Mouse (Mus musculus): Measurements from ENCODE around the gene Faf2. TPM values are rescaled to one million over a fixed set of nuclear protein-coding genes. Genes with fewer than 3 reads are reported as not detected.

Gene Faf2
- polyA plus RNA-seq (2014; fragmentation: Illumina TruSeq; extraction: RNeasy Lipid Tissue Mini Kit (QIAGEN cat#74804); ENCODE audit: low read depth, low replicate concordance), result 32.6 TPM

DNA sequence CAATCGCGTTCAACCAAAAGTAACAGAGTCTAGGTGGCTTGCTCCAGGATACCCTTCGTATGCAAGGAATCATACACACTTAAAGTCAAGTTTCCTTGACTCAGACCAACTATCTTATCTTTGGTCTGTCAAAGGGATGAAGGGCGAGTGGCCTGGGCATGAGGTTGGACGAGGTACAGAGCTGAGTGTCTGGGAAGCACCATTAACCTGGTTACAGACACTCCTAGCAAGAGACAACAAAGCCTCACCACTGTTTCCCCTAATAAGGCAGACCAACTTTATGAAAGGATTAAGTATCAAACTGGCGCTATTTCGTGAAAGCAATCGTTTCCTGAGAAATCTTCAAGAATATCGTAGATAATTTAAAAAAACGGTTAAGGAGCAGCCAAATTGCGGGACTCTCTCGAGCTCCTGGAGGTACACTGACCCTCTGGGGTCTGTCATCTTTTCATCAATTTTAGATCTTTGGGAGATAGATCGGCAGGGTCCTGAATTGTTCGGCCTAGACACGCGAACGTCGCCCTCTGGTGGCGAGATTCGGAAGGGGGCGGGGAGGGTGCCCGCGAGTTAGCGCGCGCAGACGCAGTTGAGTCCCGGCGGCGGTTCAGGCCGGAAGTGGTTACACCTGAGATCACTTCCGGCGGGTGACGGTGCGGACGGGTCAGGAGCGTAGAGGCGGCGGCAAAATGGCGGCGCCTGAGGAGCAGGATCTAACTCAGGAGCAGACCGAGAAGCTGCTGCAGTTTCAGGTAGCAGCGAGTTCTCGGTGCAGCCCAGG, at the start of gene Faf2:
Faf2 (plus strand) TSS at position 630 of the 778 bp plus-strand sequence.

DNA sequence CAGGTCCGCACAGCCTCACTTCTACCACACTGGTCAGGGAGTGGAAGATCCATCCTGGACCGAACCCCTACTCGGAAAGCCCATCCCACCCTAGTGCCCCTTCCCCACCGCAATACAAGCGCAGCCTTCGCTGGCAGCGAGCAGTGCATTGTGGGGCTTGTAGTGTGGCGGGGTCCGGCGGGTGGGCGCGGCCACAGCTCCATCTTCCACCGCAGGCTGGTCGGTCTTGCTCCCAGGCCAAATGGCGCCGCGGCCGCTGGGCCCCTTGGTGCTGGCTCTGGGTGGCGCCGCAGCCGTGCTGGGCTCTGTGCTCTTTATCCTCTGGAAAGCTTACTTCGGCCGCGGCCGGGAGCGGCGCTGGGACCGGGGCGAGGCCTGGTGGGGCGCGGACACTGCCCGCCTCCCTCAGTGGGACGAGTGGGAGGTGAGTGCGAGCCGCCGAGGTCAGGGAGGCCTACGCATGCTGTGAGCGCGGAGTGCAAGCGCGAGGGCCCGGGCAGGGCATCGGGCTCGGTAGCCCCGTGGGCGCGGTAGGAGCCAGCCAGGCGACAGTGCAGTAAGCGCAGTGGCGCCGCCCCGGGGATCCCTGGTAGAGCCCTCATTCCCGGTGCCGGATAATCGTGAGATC, 46.6 kb upstream of the Faf2 start, which contains the start of gene Arl10:
Arl10 (plus strand) TSS at position 162 of the 628 bp plus-strand sequence.

GRCm38 (mm10) chr13:54589996-54590951, 31.3 kb upstream of the Faf2 start, which contains the start of the genes Nop16 and Higd2a:
Nop16 (minus strand) TSS chr13:54590090.
Higd2a (plus strand) TSS chr13:54590207.

GRCm38 (mm10) chr13:54610972-54611754, 10.4 kb upstream of the Faf2 start, which contains the start of gene Cltb:
Cltb (minus strand) TSS chr13:54611344.

GRCm38 (mm10) chr13:54693558-54694347, 72.2 kb downstream of the Faf2 start, which contains the start of gene Rnf44:
Rnf44 (minus strand) TSS chr13:54693907.

GRCm38 (mm10) chr13:54701243-54701642, 79.7 kb downstream of the Faf2 start, which contains the start of gene Cdhr2:
Cdhr2 (plus strand) TSS chr13:54701461.

Other genes with a start within 250 kb of the Faf2 start
- 24.2 TPM for gene Thoc3, start 152.9 kb upstream of the Faf2 start, polyA plus RNA-seq (2014; fragmentation: Illumina TruSeq; extraction: RNeasy Lipid Tissue Mini Kit (QIAGEN cat#74804); ENCODE audit: low read depth, low replicate concordance)
- 12.4 TPM for gene Simc1, start 118.0 kb upstream of the Faf2 start, polyA plus RNA-seq (2014; fragmentation: Illumina TruSeq; extraction: RNeasy Lipid Tissue Mini Kit (QIAGEN cat#74804); ENCODE audit: low read depth, low replicate concordance)
- gene 4833439L19Rik, start 56.3 kb upstream of the Faf2 start, polyA plus RNA-seq (2014; fragmentation: Illumina TruSeq; extraction: RNeasy Lipid Tissue Mini Kit (QIAGEN cat#74804); ENCODE audit: low read depth, low replicate concordance), result 132 TPM
- 21.8 TPM for gene Arl10, start 46.8 kb upstream of the Faf2 start, polyA plus RNA-seq (2014; fragmentation: Illumina TruSeq; extraction: RNeasy Lipid Tissue Mini Kit (QIAGEN cat#74804); ENCODE audit: low read depth, low replicate concordance)
- gene Nop16, start 31.7 kb upstream of the Faf2 start, polyA plus RNA-seq (2014; fragmentation: Illumina TruSeq; extraction: RNeasy Lipid Tissue Mini Kit (QIAGEN cat#74804); ENCODE audit: low read depth, low replicate concordance), result 20.6 TPM
- gene Higd2a, start 31.6 kb upstream of the Faf2 start, polyA plus RNA-seq (2014; fragmentation: Illumina TruSeq; extraction: RNeasy Lipid Tissue Mini Kit (QIAGEN cat#74804); ENCODE audit: low read depth, low replicate concordance), result 134 TPM
- gene Cltb, start 10.4 kb upstream of the Faf2 start, polyA plus RNA-seq (2014; fragmentation: Illumina TruSeq; extraction: RNeasy Lipid Tissue Mini Kit (QIAGEN cat#74804); ENCODE audit: low read depth, low replicate concordance), result 50.8 TPM
- 70.0 TPM for gene Rnf44, start 72.1 kb downstream of the Faf2 start, polyA plus RNA-seq (2014; fragmentation: Illumina TruSeq; extraction: RNeasy Lipid Tissue Mini Kit (QIAGEN cat#74804); ENCODE audit: low read depth, low replicate concordance)
- gene Cdhr2, start 79.7 kb downstream of the Faf2 start, polyA plus RNA-seq (2014; fragmentation: Illumina TruSeq; extraction: RNeasy Lipid Tissue Mini Kit (QIAGEN cat#74804); ENCODE audit: low read depth, low replicate concordance), result 4.0 TPM
- gene Gprin1, start 128.1 kb downstream of the Faf2 start, polyA plus RNA-seq (2014; fragmentation: Illumina TruSeq; extraction: RNeasy Lipid Tissue Mini Kit (QIAGEN cat#74804); ENCODE audit: low read depth, low replicate concordance), result 0.06 TPM
- not detected for gene Sncb, start 144.8 kb downstream of the Faf2 start, polyA plus RNA-seq (2014; fragmentation: Illumina TruSeq; extraction: RNeasy Lipid Tissue Mini Kit (QIAGEN cat#74804); ENCODE audit: low read depth, low replicate concordance)
- 0.55 TPM for gene Eif4e1b, start 162.2 kb downstream of the Faf2 start, polyA plus RNA-seq (2014; fragmentation: Illumina TruSeq; extraction: RNeasy Lipid Tissue Mini Kit (QIAGEN cat#74804); ENCODE audit: low read depth, low replicate concordance)
- 42.7 TPM for gene Tspan17, start 167.6 kb downstream of the Faf2 start, polyA plus RNA-seq (2014; fragmentation: Illumina TruSeq; extraction: RNeasy Lipid Tissue Mini Kit (QIAGEN cat#74804); ENCODE audit: low read depth, low replicate concordance)